ENCODE assay signal across 9 mouse cellular contexts in genomic region chr19:20434541-20434940, GRCm38 (mm10). TPM values are rescaled to one million over a fixed set of nuclear protein-coding genes. Genes with fewer than 3 reads are reported as not detected.
A peak's percentile ranks its signal among the peaks of the same experiment; 100 is the strongest.
DNase-seq lines count a peak whose midpoint lies in the region; ATAC-seq lines count a peak whose summit lies in the region.
"Had no signal": no experiment of that assay in that cellular context is flagged by ENCODE, and none has a peak within 500 bp of the region (broad histone marks: within the 10 kb centered on the region; RNA-seq: fewer than 3 reads in every experiment).

No protein-coding gene starts in this region.

- intact Hi-C loops in gastrocnemius, postnatal 36 days (cut with DNase I) = loop anchor here (1.0 kb wide), 1 partner anchor 72 kb away; no protein-coding TSS in a partner anchor

- H3K27ac ChIP-seq in liver, embryonic 16.5 days (ENCODE audit: low read length) = no peak overlapping the region

- no peaks in the 10 kb centered on the region for H3K4me1 ChIP-seq in liver, embryonic 16.5 days (ENCODE audit: control insufficient read depth, low read depth, low read length)

- H3K4me3 ChIP-seq in liver, embryonic 16.5 days (ENCODE audit: low read depth, low read length) = no peak overlapping the region
- H3K4me3 ChIP-seq: erythroblast, embryonic 14.5 days had no signal

- no peaks in the 10 kb centered on the region for H3K27me3 ChIP-seq in liver, embryonic 16.5 days (ENCODE audit: control insufficient read depth, insufficient read depth, low read depth, low read length)

- WGBS in liver, embryonic 16.5 days (ENCODE audit: insufficient replicate concordance) = 5% methylated on average over 3 of the region's 3 CpGs

- DNase-seq in ovary, postnatal 10 days (ENCODE audit: low spot score) = peak; percentile 13
- no peak for DNase-seq in ovary, adult 18-20 months (ENCODE audit: low spot score)
- peak; percentile 17 to 61 for DNase-seq in cerebellum, postnatal 25 days
- peak; percentile 27 to 63 for DNase-seq in gastrocnemius, postnatal 36 days
- peak; percentile 84 for DNase-seq in kidney, postnatal 10 days
- DNase-seq in retina, adult 2 months (ENCODE audit: low read depth, low spot score) = peak; percentile 25
- peak; percentile 13 to 21 for DNase-seq in thymus, postnatal 36 days

- ATAC-seq in liver, embryonic 16.5 days (ENCODE audit: low read depth) = 0 out of 2 replicates have a peak, but pooled peaks have one; percentile 27

- no peak overlapping the region for H3K9ac ChIP-seq in liver, embryonic 16.5 days (ENCODE audit: low read depth, low read length)

- H3K36me3 ChIP-seq in liver, embryonic 16.5 days (ENCODE audit: control insufficient read depth, insufficient read depth) = no peaks in the 10 kb centered on the region

- H3K4me2 ChIP-seq in liver, embryonic 16.5 days (ENCODE audit: low read depth, low read length) = no peak overlapping the region

- no peaks in the 10 kb centered on the region for H3K9me3 ChIP-seq in liver, embryonic 16.5 days (replicated peaks; ENCODE audit: control insufficient read depth, low read length)

RNA-seq across cellular contexts. Expression of gene Anxa1, which starts 43.8 kb away (rescaled TPM):
- total RNA-seq in gastrocnemius, postnatal 36 days (2021) = 10 to 100 TPM; 14.8 to 16.1 TPM
- polyA plus RNA-seq in liver, embryonic 16.5 days (2015; fragmentation: Nextera tagmentation; extraction: Ambion mirVana) = 84.7 and 102 TPM in 2 replicates
- polyA plus RNA-seq: erythroblast, embryonic 14.5 days had no signal

RNA-seq across cellular contexts. Expression of gene Aldh1a1, which starts 58.0 kb away (rescaled TPM):
- total RNA-seq in gastrocnemius, postnatal 36 days (2021) = 10 to 100 TPM; 79.9 to 94.5 TPM
- polyA plus RNA-seq in liver, embryonic 16.5 days (2015; fragmentation: Nextera tagmentation; extraction: Ambion mirVana) = 0.70 and 1.3 TPM in 2 replicates
- polyA plus RNA-seq: erythroblast, embryonic 14.5 days had no signal
